Mouse (Mus musculus) MN1 (cell line): ENCODE results near the gene Gpr27.
A peak's percentile ranks its signal among the peaks of the same experiment; 100 is the strongest.

ENCODE experiments used
- DNase-seq: peaks from one replicate; pipeline ENCODE4 v3.0.0-alpha.2; 2016; ENCODE audit warnings: low spot score

Gpr27 gene

DNA sequence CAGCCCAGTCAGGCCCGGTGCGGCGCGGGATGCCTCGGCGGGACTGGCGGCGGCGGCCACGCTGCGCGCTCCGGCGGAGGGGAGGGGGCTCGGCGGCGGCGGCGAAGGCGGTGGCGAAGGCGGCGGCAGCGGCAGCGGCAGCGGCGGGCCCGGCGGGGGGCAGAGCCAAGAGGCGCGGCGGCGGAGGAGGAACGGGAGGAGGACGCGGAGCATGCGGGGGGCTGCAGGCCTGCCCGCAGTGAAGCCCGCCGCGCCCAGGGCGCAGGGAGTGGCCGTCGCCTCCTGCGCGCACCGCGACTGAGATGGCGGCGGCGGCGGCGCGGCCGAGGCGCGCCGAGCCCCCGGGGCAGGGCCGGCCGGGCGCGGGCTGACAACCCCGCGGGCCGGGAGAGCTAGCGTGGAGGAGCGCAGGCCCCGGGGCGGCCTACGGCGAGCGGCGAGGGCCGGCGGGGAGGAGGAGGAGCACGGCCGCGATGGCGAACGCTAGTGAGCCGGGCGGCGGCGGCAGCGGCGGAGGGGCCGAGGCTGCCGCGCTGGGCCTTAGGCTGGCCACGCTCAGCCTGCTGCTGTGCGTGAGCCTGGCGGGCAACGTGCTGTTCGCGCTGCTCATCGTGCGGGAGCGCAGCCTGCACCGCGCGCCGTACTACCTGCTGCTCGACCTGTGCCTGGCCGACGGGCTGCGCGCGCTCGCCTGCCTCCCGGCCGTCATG, at the start of gene Gpr27:
TSS of gene Gpr27 (plus strand) at position 474 of the 710 bp plus-strand sequence.
- no peak for DNase-seq

DNA sequence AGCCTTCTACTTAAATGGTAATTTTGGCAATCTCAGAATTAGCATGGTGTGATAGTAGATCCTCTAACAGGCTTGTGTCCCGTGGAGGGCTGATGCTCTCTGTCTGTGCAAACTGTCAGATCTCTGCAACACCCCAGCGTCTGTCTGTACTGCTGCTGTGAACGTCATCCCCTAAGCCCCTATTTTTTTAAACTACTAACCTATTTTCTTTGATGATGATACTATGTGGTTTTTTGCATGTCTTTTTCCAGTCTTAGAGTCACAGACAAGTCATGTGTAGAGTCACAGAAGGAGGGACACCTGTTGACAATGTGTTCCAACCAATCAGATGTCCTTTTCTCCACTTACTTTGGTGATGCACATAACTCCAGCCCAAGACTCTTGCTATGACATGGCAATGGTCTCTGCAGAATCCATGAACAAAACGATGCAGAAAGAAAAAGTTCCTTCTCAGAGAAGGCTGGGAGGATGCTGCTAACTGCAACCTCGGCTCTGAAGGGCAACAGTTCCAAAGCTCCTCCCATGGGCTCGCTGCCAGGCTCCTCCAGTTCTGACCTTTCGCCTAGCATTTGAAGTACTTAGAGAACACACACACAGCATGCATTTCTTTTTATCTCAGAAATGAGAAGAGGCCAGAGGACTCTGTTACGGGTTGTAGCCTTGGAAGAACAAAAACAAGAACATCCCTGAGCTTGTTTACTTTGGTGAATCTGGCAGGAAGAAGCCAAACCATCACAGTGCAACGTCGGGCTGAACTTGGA, 48.9 kb upstream of the Gpr27 start:
- DNase-seq, result no peak

DNA sequence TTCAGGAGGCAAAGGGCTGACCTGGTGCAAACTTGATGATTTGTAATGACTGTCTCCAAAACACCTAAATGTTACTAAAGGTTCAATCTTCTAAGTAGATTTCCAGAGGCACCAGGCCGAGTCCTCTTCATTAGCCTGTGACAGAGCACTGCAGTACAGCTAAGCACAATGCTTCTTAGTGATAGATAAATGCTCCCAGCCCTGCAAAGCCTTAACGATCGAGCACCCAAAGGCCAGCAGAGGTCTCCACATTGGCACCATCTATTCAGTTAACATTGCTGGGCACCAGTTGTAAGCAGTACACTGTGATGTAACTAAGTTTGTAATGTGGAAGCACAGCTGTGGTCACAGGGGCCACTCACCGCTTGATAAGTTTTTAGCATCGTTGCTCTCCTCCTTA, 48.1 kb upstream of the Gpr27 start:
- DNase-seq, result no peak

DNA sequence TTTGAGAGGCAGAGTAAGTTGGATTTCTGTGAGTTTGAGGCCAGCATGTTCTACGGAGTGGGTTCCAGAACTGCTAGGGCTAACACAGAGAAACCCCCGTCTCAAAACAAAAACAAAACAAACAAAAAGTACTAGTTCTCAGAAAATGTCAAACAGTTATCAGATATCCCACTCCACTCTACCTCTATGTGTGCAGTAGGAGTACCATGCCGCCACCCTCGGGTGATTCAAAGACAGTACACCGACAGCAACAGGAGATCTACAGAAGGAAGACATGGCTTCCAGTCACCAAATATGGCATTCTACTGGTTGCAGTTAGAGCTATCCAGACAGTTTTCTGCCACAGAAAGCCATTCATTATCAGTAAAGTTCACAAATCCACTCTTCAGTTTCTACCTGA, 47.6 kb upstream of the Gpr27 start:
- DNase-seq, result no peak

DNA sequence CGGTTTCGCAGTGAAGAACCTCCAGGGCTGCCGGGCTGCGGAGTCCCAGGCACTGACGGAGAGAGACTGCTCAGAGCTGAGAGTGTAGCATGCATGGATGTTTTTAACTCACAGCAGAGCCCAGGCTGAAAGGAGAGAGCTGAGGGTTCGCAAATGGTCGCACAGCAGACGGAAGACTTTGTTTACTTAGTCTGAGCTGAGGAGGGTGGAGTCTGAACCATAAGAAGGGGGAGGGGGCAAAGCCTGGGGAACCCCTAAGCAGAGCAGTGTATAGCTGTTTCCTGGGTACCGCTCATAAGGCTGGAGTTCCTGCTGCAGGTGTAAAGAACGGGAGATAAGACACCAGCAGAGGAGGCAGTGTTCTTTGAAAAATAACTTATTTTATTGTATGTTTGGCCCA, 46.1 kb upstream of the Gpr27 start:
- DNase-seq, result no peak

DNA sequence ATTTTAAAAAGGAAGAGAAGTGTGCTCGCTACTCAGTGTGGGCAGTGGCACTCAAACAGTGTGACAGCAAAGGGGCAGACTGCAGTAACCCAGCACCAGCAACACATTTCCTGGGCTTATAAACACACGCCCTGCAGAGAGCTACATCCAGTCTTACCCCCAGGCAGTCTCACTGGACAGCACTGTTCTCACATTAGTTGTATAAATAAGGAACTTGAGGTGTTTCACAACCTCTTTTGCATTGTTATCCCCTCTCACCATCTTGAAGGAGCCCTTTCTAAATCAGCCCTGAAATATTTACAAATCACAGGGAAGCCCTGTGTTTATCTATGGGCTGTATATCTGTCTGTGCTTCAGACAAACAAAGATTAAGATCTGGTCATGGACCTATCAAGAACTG, 43.2 kb upstream of the Gpr27 start:
- DNase-seq, result no peak

DNA sequence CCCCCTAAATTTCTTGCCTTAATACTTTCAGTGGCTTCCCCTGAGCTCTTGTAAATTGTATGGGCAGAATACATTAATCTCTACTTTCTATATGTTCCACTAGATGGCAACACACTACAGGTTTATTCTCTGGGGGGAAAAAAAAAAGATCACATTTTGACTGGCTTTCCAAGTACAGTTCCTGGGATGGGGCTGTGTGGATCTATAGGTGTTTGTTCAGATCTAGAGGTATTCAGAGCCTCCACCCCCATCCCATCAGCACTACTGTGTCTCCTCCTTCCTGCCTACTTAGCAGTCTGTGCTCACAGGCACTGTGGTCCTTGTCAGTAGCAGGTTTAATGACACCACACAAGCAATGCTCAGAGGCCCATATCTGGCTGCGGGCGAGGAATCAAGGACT, 40.1 kb upstream of the Gpr27 start:
- peak; percentile 36 for DNase-seq

DNA sequence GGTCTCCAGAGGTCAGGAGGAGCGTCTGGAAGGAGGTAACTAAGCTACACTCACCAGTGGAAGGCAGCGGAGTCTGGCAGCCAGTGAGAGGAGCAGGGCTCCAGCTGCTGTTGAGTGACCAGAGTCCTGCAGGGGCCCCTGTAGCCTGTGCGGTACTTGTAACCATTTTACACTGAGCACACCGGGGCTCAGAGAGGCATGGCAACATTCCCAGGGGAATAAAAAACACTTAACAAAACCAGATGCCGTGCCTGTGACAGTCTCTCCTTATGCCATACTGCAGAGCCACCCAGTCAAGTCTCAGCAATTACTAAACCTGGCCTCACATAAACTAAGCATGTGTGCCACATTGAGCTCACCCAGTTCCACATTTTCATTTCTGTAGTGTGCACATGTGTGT, 38.1 kb upstream of the Gpr27 start:
- DNase-seq, result peak; percentile 61

DNA sequence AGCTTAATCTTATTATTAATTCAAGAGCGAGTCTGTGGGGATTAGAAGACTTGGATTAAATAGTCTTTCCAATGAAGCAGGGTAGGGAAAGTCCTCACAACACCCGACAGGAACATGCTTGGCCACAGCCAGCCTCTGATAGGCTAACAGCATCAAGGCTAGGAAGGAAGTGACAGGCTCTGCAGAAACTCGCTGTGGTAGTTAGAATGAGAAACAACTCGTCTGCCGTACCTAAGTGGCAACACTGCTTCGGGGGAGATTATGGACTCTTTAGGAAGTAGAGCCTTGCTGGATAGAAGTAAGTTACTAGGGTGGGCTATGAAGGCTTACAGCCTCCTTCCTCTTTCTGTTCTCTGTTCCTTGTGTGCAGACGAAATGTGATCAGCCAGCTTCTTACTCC, 37.0 kb upstream of the Gpr27 start:
- no peak for DNase-seq

DNA sequence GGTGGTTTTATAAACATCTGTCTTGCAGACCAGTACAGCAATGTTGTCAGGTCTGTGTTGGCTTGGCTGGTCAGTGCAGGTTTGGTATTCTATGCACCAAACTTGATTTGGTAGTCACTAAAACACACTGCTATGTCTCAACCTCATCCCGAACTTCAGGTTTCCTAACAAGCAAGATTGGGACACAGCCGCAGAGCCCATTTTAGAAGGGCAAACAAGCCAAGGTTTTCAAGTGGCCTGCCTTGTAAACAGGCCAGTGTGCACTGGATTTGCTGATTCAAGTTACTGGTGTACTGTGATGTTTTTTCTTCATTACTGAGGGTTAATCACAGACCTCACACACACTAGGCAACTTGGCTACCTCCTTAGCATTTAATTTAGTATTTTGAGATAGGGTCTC, 36.4 kb upstream of the Gpr27 start:
- DNase-seq, result no peak

DNA sequence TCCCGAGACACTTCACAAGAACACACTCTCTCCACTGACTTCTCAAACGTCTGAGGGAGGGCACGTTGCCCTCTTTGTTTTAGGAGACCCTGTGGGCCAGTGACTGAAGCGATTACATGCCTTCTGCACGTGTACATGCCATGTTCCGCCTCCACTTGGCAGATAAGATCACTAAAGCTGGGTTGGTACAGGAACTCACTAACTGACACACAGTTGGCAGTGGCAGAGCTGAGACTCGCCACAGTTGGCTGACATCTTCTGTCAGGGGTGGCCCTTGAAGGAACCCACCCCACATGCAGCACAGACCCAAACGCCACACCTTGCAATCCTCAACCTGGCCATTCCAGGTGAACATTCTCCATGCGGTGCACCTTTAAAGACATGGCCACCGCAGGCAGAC, 33.9 kb upstream of the Gpr27 start:
- DNase-seq, result no peak

DNA sequence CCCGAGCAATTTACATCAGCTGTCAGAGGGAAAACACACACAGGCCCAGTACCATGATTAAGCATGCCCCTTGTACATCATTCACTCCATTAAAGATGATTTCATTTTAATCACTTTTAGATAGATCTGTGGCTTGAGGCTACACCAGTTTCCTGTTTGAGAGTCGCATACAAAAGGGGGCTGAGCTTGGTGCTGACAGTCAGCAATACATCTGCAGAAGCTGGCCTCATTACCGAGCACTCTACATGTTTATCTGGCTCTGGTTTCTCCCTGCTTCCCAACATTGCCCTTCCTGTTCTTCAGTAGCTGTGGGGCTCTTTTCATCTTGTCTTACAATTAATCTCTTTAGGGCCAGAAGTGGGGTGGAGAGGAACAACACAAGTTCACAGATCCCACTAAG, 32.0 kb upstream of the Gpr27 start:
- DNase-seq, result no peak

DNA sequence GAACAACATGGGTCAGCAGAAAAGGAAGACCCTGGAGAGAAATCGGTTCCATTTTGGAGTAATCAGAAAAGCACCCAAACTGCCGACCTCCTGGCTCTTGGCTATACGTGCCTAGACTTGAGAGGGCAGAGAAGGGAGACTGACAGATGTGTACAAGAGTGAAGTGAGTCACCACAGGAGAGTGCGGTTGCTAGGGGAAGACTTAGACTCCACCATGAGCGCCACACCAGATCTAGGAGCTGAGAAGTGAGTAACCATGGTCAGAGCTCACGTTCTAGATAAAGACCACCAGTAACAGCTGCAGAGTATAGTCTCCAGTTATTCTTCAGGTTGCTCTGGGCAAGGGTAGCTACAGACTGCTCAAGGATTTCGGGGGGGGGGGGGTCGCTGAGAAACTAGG, 29.2 kb upstream of the Gpr27 start:
- DNase-seq, result no peak

DNA sequence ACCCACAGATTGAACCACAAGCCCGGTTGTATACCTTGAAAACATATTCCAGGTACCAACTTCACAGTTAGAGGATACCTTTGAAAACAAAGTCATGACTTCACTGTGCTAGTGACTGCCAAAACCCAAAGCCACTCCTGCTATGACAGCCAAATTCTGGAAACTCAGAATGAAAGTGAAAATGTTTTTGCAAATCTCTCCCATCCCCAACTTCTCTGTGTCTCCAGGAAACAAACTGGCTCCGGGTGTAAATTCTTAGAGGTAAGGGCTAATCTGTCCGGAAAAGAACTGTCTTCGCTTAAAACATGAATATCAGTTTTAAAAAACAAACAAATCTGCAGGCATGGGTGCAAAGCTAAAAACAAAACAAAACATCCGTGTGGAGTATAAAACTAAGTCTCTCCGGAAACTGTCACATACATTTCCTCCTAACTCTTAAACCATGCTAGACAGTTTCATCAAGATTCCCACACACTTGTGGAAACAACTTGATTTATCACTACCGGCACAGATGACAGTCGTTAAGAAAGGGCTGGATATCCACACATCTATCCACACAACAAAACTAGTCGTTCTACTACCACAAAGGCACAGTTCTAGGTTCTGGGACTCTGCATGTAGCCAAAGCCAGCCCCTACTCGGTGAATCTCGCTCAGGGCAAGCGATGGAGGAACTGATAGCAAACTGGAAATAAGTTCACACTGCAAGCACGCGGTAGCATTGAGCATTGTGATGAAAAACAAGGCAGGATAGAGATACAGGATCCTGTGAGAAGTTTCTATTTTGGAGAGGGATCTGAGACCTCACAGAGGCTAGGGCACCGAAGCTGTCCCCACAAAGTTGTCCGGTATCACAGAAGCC, 26.8 kb upstream of the Gpr27 start:
- no peak for DNase-seq

DNA sequence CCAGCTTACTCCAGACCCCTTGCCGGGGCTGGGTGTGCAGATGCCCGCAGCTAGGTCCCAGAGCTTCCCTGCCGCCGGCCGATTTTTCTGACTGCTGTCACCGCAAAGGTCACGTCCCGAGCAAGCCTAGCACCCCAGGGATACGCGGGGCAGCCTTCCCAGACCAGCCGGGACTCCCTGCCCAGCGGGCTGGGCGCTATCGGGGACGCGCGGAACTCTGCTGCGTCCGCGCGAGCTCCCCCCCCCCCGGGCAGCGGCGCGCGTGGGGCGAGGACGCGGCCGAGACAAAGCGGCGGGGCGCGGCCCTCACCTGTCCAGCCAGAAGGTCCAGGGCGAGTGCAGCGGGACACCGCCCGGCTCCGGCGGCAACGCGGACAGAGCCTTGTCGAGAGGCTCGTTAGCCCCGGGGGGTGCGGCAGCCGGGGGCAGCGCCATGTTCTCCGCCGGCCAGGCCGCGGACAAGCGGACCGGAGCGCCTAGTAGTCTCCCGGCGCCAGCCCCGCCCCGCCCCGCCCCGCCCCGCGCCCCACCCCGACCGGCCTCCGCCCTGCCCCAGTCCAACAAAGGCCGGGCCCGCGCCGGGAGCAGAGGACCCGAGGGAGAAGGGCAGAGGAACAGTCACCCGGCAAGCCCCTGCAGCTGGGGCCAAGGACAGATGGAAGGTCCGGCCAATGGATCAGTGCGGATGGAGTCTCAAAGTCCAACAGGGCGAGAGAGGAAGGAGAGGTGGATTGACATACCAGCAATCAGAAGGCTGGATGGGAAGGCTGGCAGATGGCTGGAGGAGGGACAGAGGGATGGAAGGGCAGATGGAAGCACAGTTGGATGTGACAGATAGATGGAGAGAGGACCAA, 25.9 kb upstream of the Gpr27 start, which contains the start of the genes Eif4e3 and Gm20696:
TSS of gene Eif4e3 (minus strand) at position 454 of the 854 bp plus-strand sequence.
TSS of gene Gm20696 (minus strand) at position 480 of the 854 bp plus-strand sequence.
- peak; percentile 34 for DNase-seq

DNA sequence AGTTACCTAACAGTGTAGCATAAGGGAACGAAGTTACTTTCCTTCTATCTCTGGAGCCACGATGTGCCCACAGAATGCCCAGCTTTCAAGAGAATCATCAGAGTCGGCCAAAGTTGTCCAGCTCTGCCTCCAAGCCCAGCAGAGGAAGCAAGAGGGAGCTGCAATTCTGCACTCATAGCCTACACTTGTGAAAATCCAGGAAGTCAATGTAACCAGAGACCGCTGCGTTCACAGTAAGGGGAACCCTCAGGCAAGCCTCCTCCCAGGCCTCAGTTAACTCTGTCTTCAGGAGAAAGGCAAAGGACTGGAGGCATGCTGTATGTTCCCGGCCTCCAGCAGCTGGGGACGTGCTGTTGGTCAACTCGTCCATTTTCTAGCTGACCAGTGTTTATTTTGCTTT, 25.2 kb upstream of the Gpr27 start:
- DNase-seq, result no peak

DNA sequence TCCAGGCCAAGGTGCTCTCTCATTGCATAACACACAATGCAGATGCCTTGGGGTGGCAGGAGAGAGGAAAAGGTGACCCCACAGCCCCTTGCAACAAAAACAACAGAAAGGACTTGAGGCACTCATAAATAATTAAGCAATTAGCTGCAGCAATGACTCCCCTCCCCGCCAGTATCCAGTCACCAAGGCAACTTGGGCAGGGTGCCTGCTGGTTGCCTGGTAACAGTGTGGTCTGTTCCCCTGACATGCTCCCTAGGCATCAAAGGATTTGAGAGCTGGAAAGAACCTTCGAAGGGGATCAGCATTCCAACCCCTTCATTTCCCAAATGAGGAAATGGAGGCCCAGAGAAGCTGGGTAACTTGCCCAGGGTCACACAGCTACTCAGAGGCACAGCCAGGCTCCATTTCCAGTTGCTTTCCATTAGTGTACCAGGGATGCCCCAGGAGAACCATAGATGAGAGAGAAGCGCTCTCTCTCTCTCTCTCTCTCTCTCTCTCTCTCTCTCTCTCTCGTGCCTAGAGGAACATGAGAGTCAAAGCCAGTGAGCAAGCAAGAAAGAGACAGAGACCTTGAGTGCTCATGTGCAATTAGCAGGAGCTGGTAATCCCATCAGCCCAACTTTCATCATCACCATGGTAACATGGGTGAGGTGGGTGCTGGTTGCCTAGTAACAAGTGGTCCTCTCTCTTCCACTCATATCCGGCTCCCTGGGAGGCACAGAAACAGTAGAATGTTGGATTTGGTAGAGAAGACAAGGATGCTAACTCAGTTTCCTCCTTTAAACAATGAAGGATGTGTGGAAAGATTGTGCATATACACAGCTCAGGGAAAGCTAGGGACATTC, 22.8 kb upstream of the Gpr27 start:
- DNase-seq, result peak; percentile 54

DNA sequence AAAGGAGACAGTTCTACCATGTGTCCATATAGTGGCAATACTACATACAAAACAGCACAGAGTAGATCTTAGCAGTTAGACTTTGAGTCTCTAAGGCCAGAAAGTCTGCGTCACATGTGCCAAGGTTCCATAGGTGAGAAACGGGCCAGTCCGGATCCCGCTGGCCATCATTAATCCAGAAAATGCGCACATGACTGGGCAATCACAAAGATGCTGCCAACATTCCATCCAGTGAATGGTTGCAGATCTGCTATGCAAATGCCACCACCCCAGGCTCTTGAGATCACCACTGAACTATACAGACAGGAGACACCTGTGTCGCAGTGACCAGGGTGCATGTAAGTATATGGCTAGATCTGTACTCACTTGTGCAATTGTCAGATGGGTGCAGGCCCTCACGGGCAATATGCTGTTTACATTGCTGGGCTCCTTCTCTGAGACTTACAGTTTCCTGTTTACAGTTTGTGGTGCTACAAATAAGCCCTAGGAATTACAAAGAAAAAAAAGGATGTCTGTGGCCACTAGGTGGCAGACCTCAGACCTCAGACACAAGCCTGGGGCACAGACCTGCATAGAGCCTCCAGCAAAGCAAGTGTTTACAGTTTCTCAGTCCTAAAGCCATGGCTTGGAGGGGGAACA, 21.9 kb upstream of the Gpr27 start:
- DNase-seq, result peak; percentile 70

DNA sequence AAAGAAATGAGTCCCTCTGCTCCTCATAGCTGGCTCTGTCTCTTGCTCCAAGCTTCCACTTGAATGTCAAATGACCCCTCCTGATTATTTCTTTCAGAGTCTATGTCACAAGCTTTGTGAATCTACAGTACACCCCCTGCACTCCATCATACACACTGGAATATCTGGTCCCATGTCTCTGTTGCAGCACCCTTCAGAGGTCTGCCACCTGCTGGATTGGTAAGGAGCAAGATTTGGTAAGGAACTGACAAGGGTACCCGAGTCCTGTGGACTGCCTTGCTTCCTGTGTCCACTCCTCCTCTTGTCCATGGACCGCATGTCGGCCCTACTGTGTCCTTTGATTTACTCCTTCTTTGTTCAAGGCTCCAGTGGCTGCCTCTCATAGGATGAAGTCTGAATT, 20.7 kb upstream of the Gpr27 start:
- no peak for DNase-seq

DNA sequence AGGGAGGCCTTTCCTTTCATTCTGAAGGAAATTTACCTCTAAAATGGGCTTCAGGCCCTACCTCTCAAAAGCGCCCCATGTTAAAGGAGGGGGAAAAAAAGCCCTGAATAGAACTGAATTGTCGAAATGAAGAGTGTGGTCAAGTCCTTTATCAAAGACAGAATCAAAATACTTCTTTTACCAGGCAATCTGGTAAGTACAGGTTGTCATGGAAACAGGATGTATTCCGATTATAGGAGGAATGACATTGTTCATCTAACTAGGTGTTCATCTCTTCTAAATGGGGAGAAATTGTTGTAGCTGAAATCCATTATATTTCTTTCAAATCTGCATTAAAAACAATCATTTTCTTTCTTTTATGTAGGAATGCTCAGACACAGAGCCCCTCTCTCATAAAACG, 18.0 kb upstream of the Gpr27 start:
- DNase-seq, result no peak
